Mouse (Mus musculus) layer of hippocampus, adult 18-20 months (tissue): Measurements from ENCODE around the gene Pheta2. TPM values are rescaled to one million over a fixed set of nuclear protein-coding genes. Genes with fewer than 3 reads are reported as not detected.
"Not testable (repeated sequence)": the region's sequence is repeated elsewhere in the genome, so short reads cannot be mapped to it uniquely, and the experiment has no call there.

Experiments used
- DNase-seq, 2 experiments: peaks; one replicate each; pipeline ENCODE4 v3.0.0; 2022; ENCODE audit warnings: low spot score in 2 of 2
- total RNA-seq, 2 experiments: library from RNA; stranded (reverse); gene quantifications; 2 replicates each; pipeline ENCODE4 v1.2.3; 2021

Pheta2 gene
- total RNA-seq, 2 experiments from 2014 or later = 0.25 to 0.52 TPM

GRCm38 (mm10) chr15:82343368-82344287 lies 4.9 kb downstream of the Pheta2 start:
- no peak for DNase-seq

- DNase-seq = no peak
These were observed 6.2 kb downstream of the Pheta2 start for GRCm38 (mm10) chr15:82344971-82345370.

- DNase-seq = peak; percentile 97 to 99
These were observed 7.2 kb downstream of the Pheta2 start for GRCm38 (mm10) chr15:82345820-82346470.

GRCm38 (mm10) chr15:82346580-82347302 lies 8.0 kb downstream of the Pheta2 start:
- DNase-seq = no peak

- no peak for DNase-seq
These were observed 8.5 kb downstream of the Pheta2 start for GRCm38 (mm10) chr15:82347303-82347676.

- no peak for DNase-seq
These were observed 9.1 kb downstream of the Pheta2 start for GRCm38 (mm10) chr15:82347852-82348251.

GRCm38 (mm10) chr15:82348258-82348998 lies 9.7 kb downstream of the Pheta2 start:
- no peak for DNase-seq

GRCm38 (mm10) chr15:82348999-82349341 lies 10.2 kb downstream of the Pheta2 start:
- no peak for DNase-seq

- no peak for DNase-seq
These were observed 11.6 kb downstream of the Pheta2 start for GRCm38 (mm10) chr15:82350349-82350748.

GRCm38 (mm10) chr15:82351480-82351879 lies 12.7 kb downstream of the Pheta2 start:
- no peak for DNase-seq

GRCm38 (mm10) chr15:82353078-82353744 lies 14.5 kb downstream of the Pheta2 start:
- DNase-seq = no peak

- no peak for DNase-seq
These were observed 15.0 kb downstream of the Pheta2 start for GRCm38 (mm10) chr15:82353745-82354113.

- peak; percentile 96 to 98 for DNase-seq
These were observed 15.6 kb downstream of the Pheta2 start, which contains the start of gene Ndufa6 for GRCm38 (mm10) chr15:82354126-82354945. TSS of gene Ndufa6 (minus strand) at chr15:82354322.

- no peak for DNase-seq
These were observed 19.9 kb downstream of the Pheta2 start for GRCm38 (mm10) chr15:82358431-82359260.

- no peak for DNase-seq
These were observed 22.8 kb downstream of the Pheta2 start for GRCm38 (mm10) chr15:82361459-82362018.

- DNase-seq = no peak
These were observed 23.5 kb downstream of the Pheta2 start for GRCm38 (mm10) chr15:82362234-82362633.

- DNase-seq = not testable (repeated sequence)
These were observed 25.1 kb downstream of the Pheta2 start for GRCm38 (mm10) chr15:82363801-82364200.

GRCm38 (mm10) chr15:82364561-82364960 lies 25.8 kb downstream of the Pheta2 start:
- not testable (repeated sequence) for DNase-seq
